Mouse (Mus musculus) embryonic facial prominence, embryonic 13.5 days (tissue): ENCODE measurements around the gene Tmem50b. TPM values are rescaled to one million over a fixed set of nuclear protein-coding genes. Genes with fewer than 3 reads are reported as not detected.

ENCODE experiments used
- ATAC-seq: fragments of 200-750 bp; cut with Nextera tagmentation; 2 replicates; pipeline ENCODE4 v1.8.0; 2017; ENCODE audit warnings: low read depth; ENCODE audit not compliant: insufficient number of reproducible peaks, insufficient read depth, low FRiP score, low TSS enrichment
- H3K27ac ChIP-seq: fragments of 300-500 bp; sonication (generic); 2 replicates; pipeline ENCODE4 v1.5.1; 2015; ENCODE audit warnings: moderate library complexity, mild to moderate bottlenecking, inconsistent platforms
- H3K27me3 ChIP-seq: fragments of 300-500 bp; sonication (generic); 2 replicates; pipeline ENCODE4 v1.6.1; 2015; ENCODE audit warnings: mild to moderate bottlenecking, inconsistent platforms
- H3K36me3 ChIP-seq: fragments of 300-500 bp; sonication (generic); 2 replicates; pipeline ENCODE4 v1.6.1; 2015; ENCODE audit warnings: mild to moderate bottlenecking, inconsistent platforms
- H3K4me1 ChIP-seq: fragments of 300-500 bp; sonication (generic); 2 replicates; pipeline ENCODE4 v1.6.1; 2015; ENCODE audit warnings: inconsistent platforms
- H3K4me2 ChIP-seq: fragments of 300-500 bp; sonication (generic); 2 replicates; pipeline ENCODE4 v1.6.1; 2015; ENCODE audit warnings: moderate library complexity, mild to moderate bottlenecking, inconsistent platforms
- H3K4me3 ChIP-seq: fragments of 300-500 bp; sonication (generic); 2 replicates; pipeline ENCODE4 v1.5.1; 2015; ENCODE audit warnings: mild to moderate bottlenecking, inconsistent platforms
- H3K9ac ChIP-seq: fragments of 300-500 bp; sonication (generic); 2 replicates; pipeline ENCODE4 v1.6.1; 2015; ENCODE audit warnings: mild to moderate bottlenecking, inconsistent platforms
- H3K9me3 ChIP-seq: fragments of 300-500 bp; sonication (generic); 2 replicates; pipeline ENCODE4 v1.6.1; 2016; ENCODE audit warnings: inconsistent platforms
- WGBS: fragments of 180-500 bp; shearing (Covaris S2); methylation state at CpG from one replicate; pipeline ENCODE4 v1.1.7; 2015; ENCODE audit warnings: mixed read lengths; 5-methylcytosine and 5-hydroxymethylcytosine counted together
- polyA plus RNA-seq: library from polyadenylated mRNA; unstranded; fragments of >200 nt; fragmentation: Nextera tagmentation; extraction: Ambion mirVana; gene quantifications from 2 replicates; pipeline ENCODE4 v1.2.1, GENCODE M21; 2015

The Tmem50b gene
- polyA plus RNA-seq, 1 experiment from 2014 or later = 30.7 TPM

GRCm38 (mm10) chr16:91606958-91607357, 9.4 kb upstream of the Tmem50b start:
- 85% methylated on average over 8 of the region's 8 CpGs for WGBS
- H3K27ac ChIP-seq = no peak overlapping the region
- H3K4me2 ChIP-seq = no peak overlapping the region
- no peaks in the 10 kb centered on the region for H3K27me3 ChIP-seq
- no peak overlapping the region for H3K9ac ChIP-seq
- H3K4me3 ChIP-seq = no peak overlapping the region
- H3K36me3 ChIP-seq = no peaks in the 10 kb centered on the region
- no peaks in the 10 kb centered on the region for H3K4me1 ChIP-seq
- no peaks in the 10 kb centered on the region for H3K9me3 ChIP-seq
- no peak for ATAC-seq

- ATAC-seq = no peak
- H3K4me2 ChIP-seq = no peak overlapping the region
- no peaks in the 10 kb centered on the region for H3K36me3 ChIP-seq
- H3K9me3 ChIP-seq = no peaks in the 10 kb centered on the region
- H3K4me3 ChIP-seq = no peak overlapping the region
- H3K27ac ChIP-seq = no peak overlapping the region
- no peak overlapping the region for H3K9ac ChIP-seq
- no peaks in the 10 kb centered on the region for H3K4me1 ChIP-seq
- H3K27me3 ChIP-seq = no peaks in the 10 kb centered on the region
- WGBS = 84% methylated on average over 6 of the region's 6 CpGs
These were observed 7.6 kb upstream of the Tmem50b start for GRCm38 (mm10) chr16:91605156-91605555.

GRCm38 (mm10) chr16:91601693-91602092, 4.1 kb upstream of the Tmem50b start:
- H3K27ac ChIP-seq = no peak overlapping the region

GRCm38 (mm10) chr16:91601081-91601480, 3.5 kb upstream of the Tmem50b start:
- H3K9ac ChIP-seq = no peak overlapping the region
- ATAC-seq = no peak
- no peak overlapping the region for H3K4me3 ChIP-seq
- H3K4me1 ChIP-seq = peaks cover 6% of the 10 kb centered on the region
- no peak overlapping the region for H3K4me2 ChIP-seq
- peaks cover 7% of the 10 kb centered on the region; the same call in 1 of the 2 replicates for H3K27me3 ChIP-seq
- H3K9me3 ChIP-seq = no peaks in the 10 kb centered on the region
- no peaks in the 10 kb centered on the region for H3K36me3 ChIP-seq
- no peak overlapping the region for H3K27ac ChIP-seq
- 81% methylated on average over 4 of the region's 4 CpGs for WGBS

More at GRCm38 (mm10) chr16:91601693-91602092, 4.1 kb upstream of the Tmem50b start:
- H3K36me3 ChIP-seq = no peaks in the 10 kb centered on the region
- no peak for ATAC-seq
- H3K27me3 ChIP-seq = peaks cover 7% of the 10 kb centered on the region; the same call in 1 of the 2 replicates
- no peak overlapping the region for H3K4me3 ChIP-seq
- H3K9me3 ChIP-seq = no peaks in the 10 kb centered on the region
- H3K4me2 ChIP-seq = no peak overlapping the region
- 69% methylated on average over 9 of the region's 9 CpGs for WGBS
- peaks cover 1% of the 10 kb centered on the region for H3K4me1 ChIP-seq
- no peak overlapping the region for H3K9ac ChIP-seq

GRCm38 (mm10) chr16:91599242-91599641, 1.6 kb upstream of the Tmem50b start:
- Histone ChIP-seq H3K4me3 (no peak overlapping the region), H3K4me2 (no peak overlapping the region), H3K9me3 (no peaks in the 10 kb centered on the region), H3K27ac (no peak overlapping the region), H3K9ac (no peak overlapping the region), H3K4me1 (peaks cover 13% of the 10 kb centered on the region), H3K27me3 (peaks cover 7% of the 10 kb centered on the region; the same call in 1 of the 2 replicates), H3K36me3 (no peaks in the 10 kb centered on the region)
- ATAC-seq = no peak

- Histone ChIP-seq H3K4me3 (peak overlapping the region; percentile 81), H3K36me3 (no peaks in the 10 kb centered on the region), H3K9ac (peak overlapping the region; percentile 78), H3K4me1 (peaks cover 24% of the 10 kb centered on the region), H3K4me2 (peak overlapping the region; percentile 85), H3K27me3 (peaks cover 7% of the 10 kb centered on the region; the same call in 1 of the 2 replicates), H3K9me3 (no peaks in the 10 kb centered on the region), H3K27ac (no peak overlapping the region)
- no peak; the same call in none of the 2 replicates for ATAC-seq
- under 1% methylated on average over 75 of the region's 75 CpGs for WGBS
These were observed 575 bp downstream of the Tmem50b start for GRCm38 (mm10) chr16:91596779-91597671.

- Histone ChIP-seq H3K36me3 (no peaks in the 10 kb centered on the region), H3K27ac (no peak overlapping the region), H3K9me3 (no peaks in the 10 kb centered on the region), H3K9ac (peak overlapping the region; percentile 78), H3K4me3 (peak overlapping the region; percentile 81), H3K27me3 (peaks cover 7% of the 10 kb centered on the region; the same call in 1 of the 2 replicates), H3K4me2 (peak overlapping the region; percentile 85), H3K4me1 (peaks cover 24% of the 10 kb centered on the region)
- no peak for ATAC-seq
- 16% methylated on average over 9 of the region's 9 CpGs for WGBS
These were observed 1.2 kb downstream of the Tmem50b start for GRCm38 (mm10) chr16:91596397-91596778.

- Histone ChIP-seq H3K4me2 (no peak overlapping the region), H3K4me1 (peaks cover 24% of the 10 kb centered on the region), H3K36me3 (no peaks in the 10 kb centered on the region), H3K27ac (no peak overlapping the region), H3K4me3 (no peak overlapping the region), H3K27me3 (peaks cover 7% of the 10 kb centered on the region; the same call in 1 of the 2 replicates), H3K9ac (no peak overlapping the region), H3K9me3 (no peaks in the 10 kb centered on the region)
- WGBS = 66% methylated on average over 6 of the region's 6 CpGs
- ATAC-seq = no peak
These were observed 2.5 kb downstream of the Tmem50b start for GRCm38 (mm10) chr16:91595076-91595475.

GRCm38 (mm10) chr16:91593262-91593661, 4.3 kb downstream of the Tmem50b start:
- H3K27ac ChIP-seq = no peak overlapping the region
- no peak for ATAC-seq
- H3K4me2 ChIP-seq = no peak overlapping the region
- H3K9ac ChIP-seq = no peak overlapping the region
- peaks cover 24% of the 10 kb centered on the region for H3K4me1 ChIP-seq
- H3K4me3 ChIP-seq = no peak overlapping the region
- H3K36me3 ChIP-seq = no peaks in the 10 kb centered on the region
- H3K9me3 ChIP-seq = no peaks in the 10 kb centered on the region
- WGBS = 44% methylated on average over 3 of the region's 3 CpGs
- H3K27me3 ChIP-seq = no peaks in the 10 kb centered on the region

- 69% methylated on average over 8 of the region's 8 CpGs for WGBS
- Histone ChIP-seq H3K4me3 (no peak overlapping the region), H3K27ac (no peak overlapping the region), H3K36me3 (no peaks in the 10 kb centered on the region), H3K27me3 (no peaks in the 10 kb centered on the region), H3K4me1 (peaks cover 24% of the 10 kb centered on the region), H3K9ac (no peak overlapping the region), H3K9me3 (no peaks in the 10 kb centered on the region), H3K4me2 (no peak overlapping the region)
- ATAC-seq = no peak
These were observed 5.4 kb downstream of the Tmem50b start for GRCm38 (mm10) chr16:91592162-91592561.

GRCm38 (mm10) chr16:91588703-91589102, 8.9 kb downstream of the Tmem50b start:
- H3K4me3 ChIP-seq = no peak overlapping the region

More at GRCm38 (mm10) chr16:91588703-91589102, 8.9 kb downstream of the Tmem50b start:
- H3K9ac ChIP-seq = no peak overlapping the region
- peaks cover 6% of the 10 kb centered on the region for H3K4me1 ChIP-seq
- no peaks in the 10 kb centered on the region for H3K9me3 ChIP-seq
- ATAC-seq = no peak
- peaks cover 18% of the 10 kb centered on the region for H3K36me3 ChIP-seq
- WGBS = 90% methylated on average over 3 of the region's 3 CpGs
- no peak overlapping the region for H3K27ac ChIP-seq
- no peak overlapping the region for H3K4me2 ChIP-seq
- no peaks in the 10 kb centered on the region for H3K27me3 ChIP-seq
